Mouse (Mus musculus) layer of hippocampus, adult 18-20 months (tissue): ENCODE data around the gene Litaf. TPM values are rescaled to one million over a fixed set of nuclear protein-coding genes. Genes with fewer than 3 reads are reported as not detected.
"Not testable (repeated sequence)": the region's sequence is repeated elsewhere in the genome, so short reads cannot be mapped to it uniquely, and the experiment has no call there.

ENCODE experiments used
- DNase-seq, 2 experiments: peaks; one replicate each; pipeline ENCODE4 v3.0.0; 2022; ENCODE audit warnings: low spot score in 2 of 2
- total RNA-seq, 2 experiments: library from RNA; stranded (reverse); gene quantifications; 2 replicates each; pipeline ENCODE4 v1.2.3; 2021

The Litaf gene
- total RNA-seq, 2 experiments from 2014 or later, result 12.4 to 16.0 TPM

DNA sequence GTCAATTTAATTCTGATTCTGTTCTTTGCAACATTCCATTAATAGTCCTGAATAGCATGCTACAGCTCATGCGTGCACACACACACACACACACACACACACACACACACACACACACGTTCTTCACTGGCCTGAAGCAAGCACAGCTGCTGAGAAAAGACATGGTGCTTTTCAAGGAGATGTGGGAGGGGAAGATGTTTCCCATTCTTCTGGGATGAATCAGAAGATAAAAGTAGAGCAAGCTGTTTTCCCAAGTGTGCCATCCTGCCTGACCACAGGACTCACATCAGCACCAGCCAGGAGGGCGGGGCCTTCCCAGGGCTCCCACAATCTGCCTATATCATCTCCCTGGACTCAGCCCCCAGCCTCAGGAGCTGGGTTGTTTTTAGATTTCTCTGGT is 41.1 kb downstream of the Litaf start:
- no peak for DNase-seq

- DNase-seq, result no peak
Measured at GRCm38 (mm10) chr16:11023618-11024017, 42.3 kb downstream of the Litaf start.

- DNase-seq, result no peak
Measured at GRCm38 (mm10) chr16:11022113-11022489, 43.9 kb downstream of the Litaf start.

- DNase-seq, result no peak
Measured at GRCm38 (mm10) chr16:11021403-11022112, 44.4 kb downstream of the Litaf start.

DNA sequence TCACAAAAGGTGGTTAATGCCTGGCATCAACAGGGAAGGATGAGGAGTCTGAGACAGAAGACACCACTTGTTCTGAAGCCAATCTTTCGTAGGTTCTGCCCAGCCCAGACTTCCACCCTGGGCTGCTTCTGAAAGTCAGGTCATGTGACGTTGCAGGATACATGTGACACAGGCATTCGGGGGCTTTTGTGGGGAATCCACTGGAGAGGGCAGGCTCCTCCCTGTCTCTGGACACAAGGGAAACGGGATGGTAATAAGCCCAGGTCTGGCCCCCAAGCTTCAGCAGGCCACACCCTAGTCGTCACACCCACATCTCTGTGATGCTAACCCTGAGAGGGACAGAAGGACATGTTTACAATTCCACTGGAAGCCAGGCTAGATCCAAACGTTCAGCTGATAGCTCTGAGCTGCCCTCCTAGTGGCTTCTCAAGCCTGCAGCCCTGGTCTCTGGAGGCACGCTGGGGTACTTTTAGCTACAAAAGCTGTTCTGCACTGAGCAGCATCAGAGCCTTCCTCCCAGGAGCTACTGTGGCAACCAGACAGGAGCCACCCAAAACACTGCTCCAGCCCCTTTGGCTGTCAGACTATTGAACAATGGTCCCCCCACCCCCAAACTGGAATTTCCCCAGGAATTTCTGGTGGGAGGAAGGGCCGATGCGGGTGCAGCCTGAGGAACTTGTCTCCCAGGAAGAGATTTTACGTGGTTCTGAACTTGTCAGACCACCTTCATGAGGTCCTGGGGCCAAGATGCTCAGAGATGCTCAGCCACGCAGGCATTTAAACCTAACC is 48.0 kb downstream of the Litaf start:
- no peak for DNase-seq

GRCm38 (mm10) chr16:11016353-11016752 is 49.6 kb downstream of the Litaf start:
- no peak for DNase-seq

GRCm38 (mm10) chr16:11014407-11014806 is 51.5 kb downstream of the Litaf start:
- no peak for DNase-seq

DNA sequence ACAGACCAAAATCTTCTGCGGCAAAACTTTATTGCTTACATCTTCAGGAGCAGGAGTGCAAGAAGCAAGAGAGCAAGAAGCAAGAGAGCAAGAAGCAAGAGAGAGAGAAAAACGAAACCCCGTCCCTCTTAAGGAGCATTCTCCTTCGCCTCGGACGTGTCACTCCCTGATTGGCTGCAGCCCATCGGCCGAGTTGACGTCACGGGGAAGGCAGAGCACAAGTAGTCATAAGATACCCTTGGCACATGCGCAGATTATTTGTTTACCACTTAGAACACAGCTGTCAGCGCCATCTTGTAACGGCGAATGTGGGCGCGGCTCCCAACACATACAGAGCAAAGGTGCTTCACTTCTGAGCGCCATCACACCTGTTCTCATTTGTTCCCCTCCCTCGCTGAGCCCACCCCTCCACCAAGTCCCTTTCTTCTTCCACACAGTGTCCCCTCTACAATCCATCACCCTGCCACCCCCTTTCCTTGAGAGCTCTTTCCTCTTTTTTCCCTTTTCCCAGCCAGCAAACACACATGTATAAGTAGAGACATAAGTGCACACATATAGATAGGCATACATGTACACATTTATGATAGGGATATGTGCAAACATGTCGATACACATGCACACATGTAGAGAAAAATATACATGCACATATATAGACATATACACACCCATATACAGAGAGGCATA is 52.4 kb downstream of the Litaf start:
- DNase-seq, result not testable (repeated sequence)

DNA sequence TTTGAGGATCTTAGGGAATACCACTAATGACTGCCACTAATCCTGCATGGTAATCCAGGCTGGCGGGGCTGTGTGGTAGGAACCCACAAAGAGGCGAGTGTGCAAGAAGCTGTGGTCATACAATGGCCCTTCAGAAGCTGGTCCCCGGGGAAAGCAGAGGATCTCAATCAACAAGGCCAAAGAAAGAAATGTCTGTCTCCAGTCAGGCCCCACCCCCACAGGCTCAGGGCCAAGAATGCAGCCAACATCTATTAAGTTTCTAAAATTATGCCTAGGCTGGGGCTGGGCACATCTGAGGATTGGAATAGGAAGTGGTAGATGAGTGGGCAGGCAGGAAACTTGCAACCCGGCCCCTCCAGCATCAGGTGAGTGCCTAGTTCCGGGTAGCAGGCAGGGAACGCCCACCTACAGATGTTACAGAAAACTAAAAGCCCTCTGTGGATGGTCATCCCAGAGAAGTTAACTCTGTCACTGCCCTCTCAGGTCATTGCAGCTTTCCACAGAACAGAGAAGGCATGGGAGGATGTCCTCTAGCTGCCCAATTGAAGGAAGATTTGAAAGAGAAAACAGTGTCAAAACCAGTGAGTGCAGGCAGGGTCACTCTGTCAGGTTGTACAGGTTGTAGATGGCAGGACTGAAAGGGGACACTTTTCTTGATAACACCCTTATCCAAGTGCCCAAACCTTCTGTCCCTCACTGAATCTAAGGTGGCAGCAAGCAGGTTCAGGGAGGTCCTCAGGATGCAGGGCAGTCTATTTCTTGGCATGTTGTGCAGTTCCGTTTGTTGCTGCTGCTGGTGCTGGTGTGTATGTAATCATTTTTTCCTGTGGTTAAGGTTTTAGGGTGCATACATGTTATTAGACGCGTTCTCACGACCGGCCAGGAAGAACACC is 53.1 kb downstream of the Litaf start:
- DNase-seq, result peak; percentile 30 to 80

GRCm38 (mm10) chr16:11011939-11012338 is 54.0 kb downstream of the Litaf start:
- no peak for DNase-seq

GRCm38 (mm10) chr16:11011206-11011605 is 54.8 kb downstream of the Litaf start:
- DNase-seq, result no peak

DNA sequence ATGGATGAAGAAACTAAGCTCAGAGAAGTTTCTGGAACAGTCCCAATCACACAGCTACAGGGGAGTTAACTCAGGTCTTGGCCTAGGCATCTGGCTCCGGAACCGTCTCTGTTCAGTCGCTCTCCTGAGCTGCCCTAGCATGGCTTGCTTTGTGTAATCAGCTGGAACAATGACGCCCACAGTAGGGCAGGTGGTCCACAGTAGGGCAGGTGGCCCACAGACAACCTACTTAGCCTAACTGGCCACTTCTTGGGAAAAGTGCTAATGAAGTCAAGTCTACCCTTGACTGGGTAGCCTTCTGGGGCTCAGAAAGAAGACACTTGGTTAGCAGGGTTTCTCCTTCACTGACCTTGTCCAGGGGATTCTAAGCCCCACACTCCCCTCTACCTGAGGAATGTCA is 55.7 kb downstream of the Litaf start:
- no peak for DNase-seq

DNA sequence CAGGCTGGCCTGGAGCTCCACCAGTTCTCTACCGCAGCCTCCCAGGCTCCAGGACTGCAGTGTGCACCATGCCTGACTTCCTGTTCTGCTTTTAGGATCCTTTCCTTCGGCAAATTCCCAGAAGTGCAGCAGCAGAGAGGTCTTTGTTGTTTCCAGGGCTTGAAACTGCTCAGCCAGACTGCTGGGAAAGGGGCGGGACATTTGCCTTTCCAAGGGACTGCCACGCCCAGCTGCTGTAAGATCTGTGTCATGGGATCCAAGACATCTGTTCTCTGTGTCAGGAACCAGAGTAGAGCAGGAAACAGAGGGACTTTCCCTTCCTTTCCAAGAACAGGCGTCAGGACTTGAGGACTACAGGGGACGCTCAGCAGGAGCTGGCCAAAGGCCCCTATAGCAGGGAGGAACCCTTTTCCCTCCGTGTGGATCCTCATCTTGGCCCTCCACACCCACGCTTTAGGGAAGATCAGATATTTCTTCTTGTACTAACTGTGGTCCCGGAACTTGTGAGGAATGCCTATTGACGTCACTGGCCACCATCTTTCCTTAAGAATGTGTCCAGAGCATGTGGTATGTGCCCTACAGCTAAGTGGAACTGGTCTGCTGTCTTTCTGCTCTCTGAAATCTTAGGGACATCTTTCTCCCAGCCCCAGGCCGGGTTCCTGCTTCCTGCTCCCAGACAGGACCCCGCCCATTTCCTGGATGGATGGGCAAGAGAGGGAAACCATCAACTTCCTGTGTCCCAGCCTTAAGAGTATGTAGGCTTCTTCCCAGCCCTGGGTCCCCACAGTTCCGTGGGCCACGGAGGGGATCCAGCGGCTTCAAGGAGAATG is 57.6 kb downstream of the Litaf start:
- DNase-seq, result no peak

- no peak for DNase-seq
Measured at GRCm38 (mm10) chr16:11006100-11006499, 59.9 kb downstream of the Litaf start.

- no peak for DNase-seq
Measured at GRCm38 (mm10) chr16:11001703-11002659, 64.0 kb downstream of the Litaf start.

GRCm38 (mm10) chr16:10999809-11000208 is 66.1 kb downstream of the Litaf start:
- DNase-seq, result no peak

DNA sequence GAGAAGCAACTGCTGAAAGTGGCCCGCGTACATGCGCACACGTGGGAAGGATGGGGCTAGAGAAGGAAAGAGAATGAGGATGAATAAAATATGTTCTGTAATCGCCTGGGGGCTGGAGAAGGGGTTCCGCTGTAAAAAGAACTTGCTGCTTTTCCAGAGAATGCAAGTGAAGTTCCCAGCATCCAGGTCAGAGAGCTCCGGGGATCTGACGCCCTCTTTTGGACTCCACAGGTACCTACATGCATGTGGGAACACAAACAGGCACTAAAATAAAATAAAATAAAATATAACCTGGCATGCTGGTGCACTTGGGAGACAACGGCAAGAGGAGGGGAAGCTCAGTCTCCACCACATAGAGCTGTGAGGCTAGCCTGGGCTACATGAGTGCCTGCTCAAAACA is 67.7 kb downstream of the Litaf start:
- DNase-seq, result no peak

DNA sequence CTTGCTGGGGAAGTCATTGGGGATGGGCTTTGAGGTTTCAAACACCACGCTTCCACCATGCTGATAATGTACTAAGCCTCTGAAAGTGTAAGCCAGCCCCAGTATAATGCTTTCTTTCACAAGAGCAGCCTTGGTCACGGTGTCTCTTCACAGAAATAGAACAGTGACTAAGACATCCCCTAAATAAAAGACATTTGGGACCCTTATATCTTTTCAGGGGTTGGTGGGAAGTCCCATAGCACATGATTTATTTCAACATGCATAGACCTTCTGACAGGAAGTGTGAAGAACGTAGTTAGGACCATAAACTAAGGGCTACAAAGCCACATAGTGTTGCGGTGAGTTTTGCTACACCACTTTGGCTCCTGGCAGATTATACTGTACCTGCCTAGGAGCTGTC is 69.4 kb downstream of the Litaf start:
- DNase-seq, result no peak
